Mouse (Mus musculus): ENCODE results near the gene Scoc. TPM values are rescaled to one million over a fixed set of nuclear protein-coding genes. Genes with fewer than 3 reads are reported as not detected.

The Scoc gene
- total RNA-seq, 4 experiments from 2014 or later: 49.1 to 54.1 (median 51.7) TPM

DNA sequence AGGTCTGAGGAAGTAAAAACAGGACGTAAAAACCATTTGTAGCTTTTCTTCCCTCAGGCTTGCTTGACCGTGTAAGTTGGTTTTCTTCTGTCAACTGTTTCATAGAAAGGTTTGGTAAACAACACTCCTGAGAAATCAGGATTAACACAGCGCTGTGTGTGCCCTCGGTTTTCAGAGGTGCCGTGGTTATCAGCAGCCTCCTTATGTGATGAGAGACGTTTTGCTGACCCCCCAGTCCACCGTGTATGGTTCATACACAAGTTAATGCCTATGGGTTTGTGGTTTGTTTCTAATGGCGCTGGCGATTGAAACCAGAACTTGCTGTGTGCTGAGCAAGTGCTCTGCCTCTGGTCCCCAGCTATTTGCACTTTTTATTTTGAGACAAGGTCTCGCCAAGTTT lies 52.6 kb downstream of the Scoc start:
- no peak for DNase-seq (ENCODE audit: low spot score in 2 of 2)

DNA sequence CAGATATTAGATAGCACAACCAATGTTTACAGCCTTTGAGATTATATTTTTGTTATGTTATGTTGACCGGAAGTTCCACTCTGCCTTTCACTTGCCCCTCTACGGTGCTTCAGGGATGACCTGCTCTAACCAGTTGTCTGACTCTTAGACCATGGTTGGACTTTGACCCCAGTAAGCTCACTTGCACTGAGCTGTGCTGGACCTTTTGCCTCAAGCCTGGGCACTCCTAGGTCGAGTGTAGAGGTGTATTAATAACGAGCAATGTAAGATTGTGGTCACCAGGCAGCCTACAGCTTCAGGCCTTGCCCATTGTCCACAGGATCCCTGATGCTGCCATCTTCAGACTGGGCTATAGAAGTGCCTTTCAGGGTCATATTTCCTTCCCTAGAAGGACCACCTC lies 60.5 kb downstream of the Scoc start:
- no peak for DNase-seq (ENCODE audit: low spot score in 2 of 2)

DNA sequence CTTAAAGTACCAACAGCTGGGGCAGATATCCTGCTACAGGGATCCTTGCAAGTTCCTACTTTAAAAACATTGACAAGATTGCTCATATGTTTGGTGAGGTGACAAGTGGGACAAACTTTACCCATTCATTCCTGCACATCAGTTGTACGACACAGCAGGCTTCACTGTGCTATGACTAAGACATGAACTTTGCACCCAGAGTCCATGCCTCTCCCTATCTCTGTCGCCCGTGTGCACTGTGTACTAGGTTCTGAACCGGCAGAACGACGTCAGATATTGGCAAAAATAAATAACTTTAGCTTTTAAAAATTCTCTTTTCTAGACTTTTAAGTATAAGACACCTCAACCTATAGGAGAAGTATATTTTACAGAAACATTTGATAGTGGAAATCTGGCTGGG lies 61.5 kb downstream of the Scoc start:
- DNase-seq (ENCODE audit: low spot score in 2 of 2): no peak

DNA sequence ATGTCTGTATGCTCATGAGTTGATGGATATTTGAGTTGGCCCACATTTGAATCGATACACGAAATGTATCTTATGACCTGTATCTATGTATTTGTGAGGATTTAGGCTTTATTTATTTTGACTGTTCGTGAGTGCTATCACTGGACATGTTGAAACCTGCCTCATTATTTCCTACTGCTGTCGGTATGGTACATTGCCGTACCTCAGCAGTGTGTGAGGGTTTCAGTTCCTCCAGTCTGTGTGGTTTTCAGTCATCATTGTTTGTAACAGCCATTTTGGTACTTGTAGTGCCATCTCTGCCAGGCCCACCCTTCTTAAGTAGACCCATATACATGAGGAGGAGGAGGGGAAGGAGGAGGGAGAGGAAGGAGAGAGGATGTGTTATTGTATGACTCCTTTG lies 63.9 kb downstream of the Scoc start:
- no peak for DNase-seq (ENCODE audit: low spot score in 2 of 2)

DNA sequence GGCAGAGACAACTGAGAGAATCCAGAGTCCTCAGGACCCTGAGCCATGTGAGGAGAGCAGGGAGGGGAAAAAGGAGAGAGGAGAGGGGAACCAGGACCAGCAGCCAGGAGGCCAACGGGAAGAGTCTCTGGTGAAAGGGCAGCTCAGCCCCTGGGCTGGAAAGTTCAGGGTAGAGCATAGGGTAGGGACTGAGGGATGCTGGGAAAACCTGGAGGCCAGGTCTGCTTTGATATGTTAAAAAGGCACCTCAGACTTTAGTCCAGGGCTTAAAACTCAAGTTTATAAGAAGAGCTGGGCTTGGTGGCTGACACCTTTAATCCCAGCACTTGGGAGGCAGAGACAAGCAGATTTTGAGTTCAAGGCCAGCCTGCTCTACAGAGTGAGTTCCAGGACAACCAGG lies 65.7 kb downstream of the Scoc start:
- no peak for DNase-seq (ENCODE audit: low spot score in 2 of 2)

DNA sequence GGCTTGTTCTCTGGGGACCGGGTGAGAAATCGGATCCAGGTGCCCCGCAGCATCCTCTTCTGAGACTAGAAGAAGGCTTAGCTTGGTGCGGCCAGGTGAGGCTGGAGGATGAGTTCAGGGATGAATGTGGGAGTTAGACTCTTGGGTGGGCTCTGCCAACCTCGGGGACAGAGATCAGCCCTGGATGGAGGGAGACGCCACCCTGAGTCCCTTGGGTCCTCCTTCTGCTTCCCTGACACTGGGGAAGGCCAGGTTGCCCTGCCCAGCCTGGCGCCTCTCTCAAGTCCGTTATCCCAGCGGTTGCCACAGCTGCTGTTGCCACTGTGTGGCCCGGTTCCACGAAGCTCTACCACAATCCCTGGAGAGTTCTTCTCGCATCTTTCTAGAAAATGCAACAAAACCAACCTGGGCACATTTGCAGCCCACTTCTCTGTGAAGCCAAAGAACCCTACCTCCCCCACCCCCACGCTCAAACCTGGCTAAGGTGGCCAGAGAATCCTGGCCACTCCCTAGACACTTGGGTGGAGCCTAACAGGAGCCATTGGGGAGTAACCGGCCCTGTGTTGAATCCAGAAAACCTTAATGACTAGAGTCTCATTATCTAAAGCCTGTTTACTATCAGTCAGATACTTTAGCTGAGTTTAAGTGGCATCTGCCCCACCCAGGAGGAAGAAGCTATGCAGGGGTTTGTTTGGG lies 68.0 kb downstream of the Scoc start:
- DNase-seq (ENCODE audit: low spot score in 2 of 2): no peak

DNA sequence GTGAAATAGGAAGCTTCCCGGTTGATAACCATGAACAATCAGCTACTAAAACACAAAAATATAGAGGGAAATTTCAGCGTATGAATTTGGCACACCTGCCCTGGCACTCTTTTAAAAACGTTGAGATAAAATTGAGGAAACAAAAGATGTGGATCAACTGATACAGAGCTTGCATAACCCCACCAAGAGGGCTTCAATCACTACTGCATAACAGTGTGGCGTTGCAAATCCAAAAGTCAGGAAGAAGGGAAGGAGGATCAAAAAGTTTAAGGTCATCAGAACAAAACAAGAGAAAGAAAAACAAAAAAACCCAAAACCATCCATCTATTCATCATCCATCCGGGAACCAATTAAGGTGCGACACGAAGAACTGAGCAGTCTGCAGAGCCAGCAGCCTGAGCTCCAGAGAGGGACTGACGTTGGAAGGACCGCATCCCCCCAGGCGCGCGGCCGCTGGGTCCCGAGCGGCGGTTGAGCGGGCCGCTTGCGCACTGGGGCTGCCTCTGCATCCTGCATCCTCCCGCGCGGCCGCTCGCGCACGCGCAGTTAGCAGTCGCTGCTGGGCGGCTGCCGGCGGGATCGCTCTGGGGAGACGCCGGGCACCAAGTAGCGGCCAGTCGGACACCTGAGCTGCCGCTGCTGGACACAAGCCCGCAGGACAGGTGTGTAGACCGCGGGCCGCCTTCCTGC lies 68.7 kb downstream of the Scoc start, which contains the start of gene Clgn:
TSS of gene Clgn (plus strand) at position 552 of the 690 bp plus-strand sequence.
- DNase-seq (ENCODE audit: low spot score in 2 of 2): no peak

DNA sequence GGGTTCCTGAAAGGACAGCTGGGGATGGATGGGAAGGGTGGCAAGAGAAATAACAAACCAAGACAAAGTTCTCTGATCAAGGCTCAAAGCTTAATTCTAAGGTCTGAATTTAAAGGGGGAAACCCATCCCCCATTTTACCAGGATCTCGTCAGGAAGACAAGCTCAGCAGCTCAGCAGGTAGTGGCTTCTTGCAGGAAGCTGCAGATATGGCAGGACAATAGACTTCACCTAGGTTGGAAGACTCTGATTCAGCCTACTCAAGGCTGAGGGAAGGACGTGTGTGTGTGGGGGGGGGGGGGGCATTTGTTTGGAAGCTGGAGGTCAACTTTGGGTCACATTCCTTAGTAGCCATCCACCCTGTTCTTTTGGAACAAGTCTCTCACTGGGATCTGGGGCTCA lies 75.3 kb downstream of the Scoc start:
- DNase-seq (ENCODE audit: low spot score in 2 of 2): no peak

DNA sequence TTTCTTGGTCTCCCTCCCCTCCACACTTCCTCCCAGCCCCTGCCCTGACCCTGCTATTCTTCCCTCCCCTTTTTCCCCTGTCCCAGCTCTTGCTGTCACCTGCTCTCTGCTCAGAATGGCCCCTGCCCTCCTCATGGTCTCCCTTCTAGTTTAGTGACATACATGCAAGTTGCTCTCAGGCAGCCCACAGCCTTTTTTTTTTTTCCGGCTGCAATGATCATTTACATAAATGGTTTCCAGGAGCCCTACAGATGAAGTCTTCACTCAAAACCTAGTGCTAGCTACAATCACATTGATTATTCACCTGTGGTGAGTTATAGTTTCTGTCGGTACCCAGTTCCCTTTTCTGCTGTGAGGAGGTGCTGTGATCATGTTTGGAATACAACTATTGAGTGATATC lies 77.2 kb downstream of the Scoc start:
- DNase-seq (ENCODE audit: low spot score in 2 of 2): no peak

DNA sequence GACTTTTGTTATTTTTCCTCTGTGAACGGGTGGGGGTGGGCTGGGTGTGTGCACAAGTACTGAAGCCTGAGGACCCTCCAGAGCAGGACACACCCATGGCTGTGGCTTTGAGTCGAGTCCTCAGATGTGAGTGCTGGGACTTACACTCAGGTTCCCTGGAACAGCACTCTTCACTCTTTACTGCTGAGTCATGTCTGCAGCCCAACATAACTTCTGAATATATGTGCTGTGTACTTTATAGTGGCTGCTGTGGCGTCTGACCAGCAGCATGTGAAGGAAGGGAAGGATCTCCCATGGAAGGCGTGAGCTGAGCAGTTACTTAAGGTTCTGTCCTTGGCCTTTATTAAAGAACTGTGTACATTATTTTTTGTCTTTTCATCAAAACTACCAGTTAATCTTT lies 78.0 kb downstream of the Scoc start:
- DNase-seq (ENCODE audit: low spot score in 2 of 2): no peak

Other genes starting within 250 kb of the Scoc start
- gene Ucp1, start 168.0 kb downstream of the Scoc start, total RNA-seq (2022): not detected
- gene Elmod2, start 125.9 kb downstream of the Scoc start, total RNA-seq (2022): 1 to 10 TPM; 4.2 to 5.5 (median 5.2) TPM
- gene Mgat4d, start 109.9 kb downstream of the Scoc start, total RNA-seq (2022): not detected
- gene Clgn, start 68.5 kb downstream of the Scoc start, total RNA-seq (2022): not detected
- not detected for gene Olfr370, start 77.4 kb upstream of the Scoc start, total RNA-seq (2022)
- gene Ndufb7, start 108.3 kb upstream of the Scoc start, total RNA-seq (2022): 100 to 1,000 TPM; 262 to 329 (median 295) TPM
- gene Tecr, start 149.6 kb upstream of the Scoc start, total RNA-seq (2022): 100 to 1,000 TPM; 461 to 506 (median 481) TPM
- gene Dnajb1, start 149.8 kb upstream of the Scoc start, total RNA-seq (2022): 1 to 10 TPM; 3.6 to 7.9 (median 3.8) TPM
- 10 to 100 TPM; 14.5 to 18.1 (median 17.6) TPM for gene Gipc1, start 194.3 kb upstream of the Scoc start, total RNA-seq (2022)
- gene Ptger1, start 208.3 kb upstream of the Scoc start, total RNA-seq (2022): under 1 TPM in 2 of 4 experiments, not detected in 2; 0.15 to 0.16 TPM
- 10 to 100 TPM; 23.2 to 24.1 (median 23.6) TPM for gene Pkn1, start 240.8 kb upstream of the Scoc start, total RNA-seq (2022)

All from gastrocnemius, adult 8-10 months (tissue).